In the genomic region with DNA sequence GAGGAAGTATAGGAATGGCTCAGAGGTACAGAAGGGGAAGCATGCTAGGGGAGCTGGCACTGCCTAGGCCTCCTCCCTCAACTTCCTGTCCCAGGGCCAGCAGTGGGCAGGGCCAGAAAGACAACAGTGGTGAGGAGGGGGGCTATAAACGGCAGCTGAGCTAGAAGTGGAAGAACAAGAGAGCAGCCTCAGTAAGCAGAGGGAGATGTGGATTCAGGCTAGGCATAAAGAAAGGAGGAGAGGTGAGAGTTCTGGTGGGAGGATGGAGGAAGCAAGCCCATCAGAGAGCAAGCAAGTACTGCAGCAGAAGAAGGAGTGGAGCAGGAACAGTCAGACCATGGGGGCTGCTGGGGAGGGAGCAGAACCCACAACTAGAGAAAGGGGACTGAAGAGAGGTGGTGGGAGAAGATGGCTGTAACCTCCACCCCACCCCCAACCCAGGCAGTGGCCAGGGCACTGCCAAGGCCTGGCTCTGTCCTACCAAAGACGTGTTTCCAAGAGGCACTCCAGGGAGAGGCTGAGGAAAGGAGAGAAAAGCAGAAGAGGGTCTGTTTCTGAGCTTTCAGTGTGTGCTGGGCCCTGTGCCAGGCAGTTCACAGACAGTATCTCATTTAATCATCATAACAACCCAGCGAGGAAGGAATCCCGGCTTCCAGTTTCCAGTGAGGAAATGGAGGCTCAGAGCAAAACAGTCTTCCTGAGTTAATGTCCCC, we compare ENCODE assay signal across 8 mouse cellular contexts. TPM values are rescaled to one million over a fixed set of nuclear protein-coding genes. Genes with fewer than 3 reads are reported as not detected.
DNase-seq lines count a peak whose midpoint lies in the region; ATAC-seq and TF ChIP-seq lines count a peak whose summit lies in the region.

No protein-coding gene starts in this region.

- peak overlapping the region; percentile 46 for H3K4me2 ChIP-seq in heart, embryonic 12.5 days

- no peak for TF ChIP-seq CTCF in brain, embryonic 14.5 days (IDR thresholded peaks at IDR 0.05; ENCODE audit: borderline replicate concordance, extremely low read depth, insufficient read depth, insufficient read length)

- peaks cover 42% of the 10 kb centered on the region for H3K4me1 ChIP-seq in heart, embryonic 12.5 days (replicated peaks)

- no peak overlapping the region for H3K4me3 ChIP-seq in heart, embryonic 12.5 days
- H3K4me3 ChIP-seq in macrophage (ENCODE audit: inconsistent target): no peak overlapping the region

- peaks cover 12% of the 10 kb centered on the region for H3K36me3 ChIP-seq in heart, embryonic 12.5 days
- no peaks in the 10 kb centered on the region for H3K36me3 ChIP-seq in macrophage (ENCODE audit: inconsistent target)

- H3K79me2 ChIP-seq in macrophage (ENCODE audit: inconsistent target): no peaks in the 10 kb centered on the region

- WGBS in heart, embryonic 12.5 days: 20% methylated on average over 4 of the region's 4 CpGs
- 26% methylated on average over 4 of the region's 4 CpGs for WGBS in macrophage (ENCODE audit: missing documents)

- H3K9ac ChIP-seq in heart, embryonic 12.5 days: peak overlapping the region; percentile 54

- peak overlapping the region; percentile 90 for H3K27ac ChIP-seq in heart, embryonic 12.5 days (ENCODE audit: poor library complexity, severe bottlenecking)
- H3K27ac ChIP-seq in macrophage: peak overlapping the region; percentile 72

- no peaks in the 10 kb centered on the region for H3K27me3 ChIP-seq in heart, embryonic 12.5 days (replicated peaks)

- ATAC-seq in heart, embryonic 12.5 days (ENCODE audit: insufficient number of reproducible peaks, low FRiP score): peak; percentile 73

- TF ChIP-seq POLR2A in brain, embryonic 14.5 days (IDR thresholded peaks at IDR 0.05; ENCODE audit: borderline replicate concordance, extremely low read depth, insufficient read depth, insufficient read length, poor library complexity, severe bottlenecking): no peak

- no peaks in the 10 kb centered on the region for H3K9me3 ChIP-seq in heart, embryonic 12.5 days (replicated peaks)

- DNase-seq in cerebellum, postnatal 14 days: peak; percentile 52 to 53
- no peak for DNase-seq in cerebellum, adult 18-20 months
- DNase-seq in brain, embryonic 14.5 days (ENCODE audit: low read depth): peak; percentile 64
- DNase-seq in kidney, postnatal 14 days: peak; percentile 69
- peak; percentile 44 to 51 for DNase-seq in thymus, postnatal 10 days (ENCODE audit: low spot score in 2 of 2)
- no peak for DNase-seq in urinary bladder, postnatal 4 days (ENCODE audit: low spot score in 2 of 2)

RNA-seq across cellular contexts. Expression of a gene that starts 8.7 kb away (rescaled TPM):
- 68.6 and 87.4 TPM in 2 replicates for polyA plus RNA-seq in brain, embryonic 14.5 days (2012; rRNA removed)
- polyA plus RNA-seq in heart, embryonic 12.5 days (2016; fragmentation: Nextera tagmentation; extraction: Ambion mirVana): 8.7 and 9.4 TPM in 2 replicates
- 1 to 10 TPM in 7 of 26 experiments, under 1 TPM in 19; 0.04 to 2.8 (median 0.68) TPM for total RNA-seq in macrophage (2018; cell fraction: chromatin; rRNA removed)
- 1 to 10 TPM in 7 of 26 experiments, under 1 TPM in 19; 0.29 to 1.6 (median 0.72) TPM for total RNA-seq in macrophage (2018; cell fraction: cytosol; rRNA removed)
- 1 to 10 TPM in 18 of 26 experiments, under 1 TPM in 8; 0.58 to 2.6 (median 1.2) TPM for total RNA-seq in macrophage (2018; cell fraction: nucleus; rRNA removed)
- polyA plus RNA-seq in macrophage (2018): 0.27 to 1.4 TPM (median 0.47 TPM) in 3 replicates

RNA-seq across cellular contexts. Expression of a gene that starts 26.7 kb away (rescaled TPM):
- 42.8 and 48.1 TPM in 2 replicates for polyA plus RNA-seq in brain, embryonic 14.5 days (2012; rRNA removed)
- 87.7 and 97.8 TPM in 2 replicates for polyA plus RNA-seq in heart, embryonic 12.5 days (2016; fragmentation: Nextera tagmentation; extraction: Ambion mirVana)
- 100 to 1,000 TPM in 18 of 26 experiments, 10 to 100 TPM in 8; 60.1 to 289 (median 140) TPM for total RNA-seq in macrophage (2018; cell fraction: chromatin; rRNA removed)
- total RNA-seq in macrophage (2018; cell fraction: cytosol; rRNA removed): 100 to 1,000 TPM; 163 to 376 (median 225) TPM
- total RNA-seq in macrophage (2018; cell fraction: nucleus; rRNA removed): 100 to 1,000 TPM in 25 of 26 experiments, 10 to 100 TPM in 1; 97.8 to 652 (median 294) TPM
- polyA plus RNA-seq in macrophage (2018): 285 to 456 TPM (median 392 TPM) in 3 replicates

RNA-seq across cellular contexts. Expression of a gene that starts 32.2 kb away (rescaled TPM):
- polyA plus RNA-seq in brain, embryonic 14.5 days (2012; rRNA removed): 165 and 185 TPM in 2 replicates
- 232 TPM in 2 replicates for polyA plus RNA-seq in heart, embryonic 12.5 days (2016; fragmentation: Nextera tagmentation; extraction: Ambion mirVana)
- total RNA-seq in macrophage (2018; cell fraction: chromatin; rRNA removed): 10 to 100 TPM in 19 of 26 experiments, 1 to 10 TPM in 7; 4.1 to 19.5 (median 11.0) TPM
- 10 to 100 TPM; 48.5 to 83.5 (median 65.6) TPM for total RNA-seq in macrophage (2018; cell fraction: cytosol; rRNA removed)
- total RNA-seq in macrophage (2018; cell fraction: nucleus; rRNA removed): 10 to 100 TPM in 24 of 26 experiments, 1 to 10 TPM in 2; 6.3 to 36.0 (median 16.1) TPM
- 39.9 to 175 TPM (median 79.2 TPM) in 3 replicates for polyA plus RNA-seq in macrophage (2018)

RNA-seq across cellular contexts. Expression of a gene that starts 34.5 kb away (rescaled TPM):
- 204 and 302 TPM in 2 replicates for polyA plus RNA-seq in brain, embryonic 14.5 days (2012; rRNA removed)
- polyA plus RNA-seq in heart, embryonic 12.5 days (2016; fragmentation: Nextera tagmentation; extraction: Ambion mirVana): 142 and 160 TPM in 2 replicates
- total RNA-seq in macrophage (2018; cell fraction: chromatin; rRNA removed): 10 to 100 TPM in 20 of 26 experiments, 1 to 10 TPM in 6; 3.5 to 29.9 (median 15.4) TPM
- total RNA-seq in macrophage (2018; cell fraction: cytosol; rRNA removed): 100 to 1,000 TPM; 114 to 195 (median 148) TPM
- 10 to 100 TPM; 17.3 to 50.6 (median 30.9) TPM for total RNA-seq in macrophage (2018; cell fraction: nucleus; rRNA removed)
- polyA plus RNA-seq in macrophage (2018): 97.6 to 148 TPM (median 122 TPM) in 3 replicates

RNA-seq across cellular contexts. Expression of a gene that starts 41.5 kb away (rescaled TPM):
- 15.7 and 17.8 TPM in 2 replicates for polyA plus RNA-seq in brain, embryonic 14.5 days (2012; rRNA removed)
- polyA plus RNA-seq in heart, embryonic 12.5 days (2016; fragmentation: Nextera tagmentation; extraction: Ambion mirVana): 29.1 and 30.9 TPM in 2 replicates
- 10 to 100 TPM in 21 of 26 experiments, 1 to 10 TPM in 5; 3.9 to 30.1 (median 17.4) TPM for total RNA-seq in macrophage (2018; cell fraction: chromatin; rRNA removed)
- 10 to 100 TPM in 17 of 26 experiments, 1 to 10 TPM in 9; 7.1 to 17.9 (median 12.1) TPM for total RNA-seq in macrophage (2018; cell fraction: cytosol; rRNA removed)
- 10 to 100 TPM in 12 of 26 experiments, 1 to 10 TPM in 14; 3.1 to 24.4 (median 9.5) TPM for total RNA-seq in macrophage (2018; cell fraction: nucleus; rRNA removed)
- polyA plus RNA-seq in macrophage (2018): 12.9 to 21.2 TPM (median 19.6 TPM) in 3 replicates

Comparison
In these comparisons a context has a peak if more than half of its experiments do, and no peak if none do; other contexts are left out.
1. DNase-seq: peak in cerebellum, postnatal 14 days (2 of 2), brain, embryonic 14.5 days (single experiment), kidney, postnatal 14 days (single experiment) and thymus, postnatal 10 days (2 of 2); none in cerebellum, adult 18-20 months (0 of 2) and urinary bladder, postnatal 4 days (0 of 2).